Mouse (Mus musculus): ENCODE results near the gene Mfap5. TPM values are rescaled to one million over a fixed set of nuclear protein-coding genes. Genes with fewer than 3 reads are reported as not detected.
"Not testable (repeated sequence)": the region's sequence is repeated elsewhere in the genome, so short reads cannot be mapped to it uniquely, and the experiment has no call there.

Gene Mfap5
- polyA plus RNA-seq, 1 experiment from 2014 or later: 8.8 TPM

- H3K36me3 ChIP-seq (ENCODE audit: control insufficient read depth, insufficient read depth, low read length): no peaks in the 10 kb centered on the region
- ATAC-seq: no peak
- no peak overlapping the region for H3K4me3 ChIP-seq (ENCODE audit: low read length)
- H3K27ac ChIP-seq (ENCODE audit: low read length): no peak overlapping the region
- H3K9me3 ChIP-seq (ENCODE audit: control insufficient read depth, low read length): no peaks in the 10 kb centered on the region
- 0 out of 2 replicates have a peak, but pooled peaks cover 3% of the 10 kb centered on the region for H3K4me1 ChIP-seq (ENCODE audit: control insufficient read depth, insufficient read depth, low read length)
- no peak overlapping the region for H3K4me2 ChIP-seq (ENCODE audit: low read depth, low read length)
- no peaks in the 10 kb centered on the region for H3K27me3 ChIP-seq (replicated peaks; ENCODE audit: control insufficient read depth, insufficient read depth, low read length)
- H3K9ac ChIP-seq (ENCODE audit: low read depth, low read length): no peak overlapping the region
- 88% methylated on average over 9 of the region's 9 CpGs for WGBS
Measured at GRCm38 (mm10) chr6:122565070-122565784, 59.6 kb downstream of the Mfap5 start.

DNA sequence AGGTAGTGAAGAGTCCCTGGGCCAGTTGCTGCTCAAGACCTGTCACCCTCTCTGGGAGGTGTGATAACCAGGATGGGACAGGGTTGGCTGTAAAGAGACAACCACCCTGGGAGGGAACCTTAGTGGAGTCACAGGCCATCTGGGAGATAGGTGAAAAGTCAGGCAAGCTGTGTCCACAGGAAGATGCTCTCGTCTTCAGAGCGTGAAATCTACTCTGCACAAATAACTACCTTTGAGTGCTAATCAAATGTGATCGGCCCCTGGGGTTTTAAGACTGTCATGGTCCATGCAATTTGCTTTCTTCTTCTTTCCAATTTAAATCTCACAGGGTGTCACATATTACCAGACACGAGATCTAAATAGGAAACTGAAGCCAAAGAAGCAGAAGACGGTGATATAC lies 63.5 kb downstream of the Mfap5 start:
- Histone ChIP-seq H3K27me3 (replicated peaks; ENCODE audit: control insufficient read depth, insufficient read depth, low read length) (no peaks in the 10 kb centered on the region), H3K4me2 (ENCODE audit: low read depth, low read length) (no peak overlapping the region), H3K36me3 (ENCODE audit: control insufficient read depth, insufficient read depth, low read length) (no peaks in the 10 kb centered on the region), H3K4me3 (ENCODE audit: low read length) (no peak overlapping the region), H3K27ac (ENCODE audit: low read length) (no peak overlapping the region), H3K9ac (ENCODE audit: low read depth, low read length) (no peak overlapping the region), H3K9me3 (ENCODE audit: control insufficient read depth, low read length) (no peaks in the 10 kb centered on the region), H3K4me1 (ENCODE audit: control insufficient read depth, insufficient read depth, low read length) (peaks cover 3% of the 10 kb centered on the region; the same call in 1 of the 2 replicates)
- 74% methylated on average over 5 of the region's 5 CpGs for WGBS
- ATAC-seq: no peak

GRCm38 (mm10) chr6:122569762-122570161 lies 64.1 kb downstream of the Mfap5 start:
- Histone ChIP-seq H3K27me3 (replicated peaks; ENCODE audit: control insufficient read depth, insufficient read depth, low read length) (no peaks in the 10 kb centered on the region), H3K9me3 (ENCODE audit: control insufficient read depth, low read length) (no peaks in the 10 kb centered on the region), H3K36me3 (ENCODE audit: control insufficient read depth, insufficient read depth, low read length) (no peaks in the 10 kb centered on the region), H3K4me1 (ENCODE audit: control insufficient read depth, insufficient read depth, low read length) (peaks cover 3% of the 10 kb centered on the region; the same call in 1 of the 2 replicates), H3K4me3 (ENCODE audit: low read length) (no peak overlapping the region), H3K9ac (ENCODE audit: low read depth, low read length) (no peak overlapping the region), H3K27ac (ENCODE audit: low read length) (no peak overlapping the region), H3K4me2 (ENCODE audit: low read depth, low read length) (no peak overlapping the region)
- ATAC-seq: no peak
- WGBS: 69% methylated on average over 1 of the region's 1 CpGs

DNA sequence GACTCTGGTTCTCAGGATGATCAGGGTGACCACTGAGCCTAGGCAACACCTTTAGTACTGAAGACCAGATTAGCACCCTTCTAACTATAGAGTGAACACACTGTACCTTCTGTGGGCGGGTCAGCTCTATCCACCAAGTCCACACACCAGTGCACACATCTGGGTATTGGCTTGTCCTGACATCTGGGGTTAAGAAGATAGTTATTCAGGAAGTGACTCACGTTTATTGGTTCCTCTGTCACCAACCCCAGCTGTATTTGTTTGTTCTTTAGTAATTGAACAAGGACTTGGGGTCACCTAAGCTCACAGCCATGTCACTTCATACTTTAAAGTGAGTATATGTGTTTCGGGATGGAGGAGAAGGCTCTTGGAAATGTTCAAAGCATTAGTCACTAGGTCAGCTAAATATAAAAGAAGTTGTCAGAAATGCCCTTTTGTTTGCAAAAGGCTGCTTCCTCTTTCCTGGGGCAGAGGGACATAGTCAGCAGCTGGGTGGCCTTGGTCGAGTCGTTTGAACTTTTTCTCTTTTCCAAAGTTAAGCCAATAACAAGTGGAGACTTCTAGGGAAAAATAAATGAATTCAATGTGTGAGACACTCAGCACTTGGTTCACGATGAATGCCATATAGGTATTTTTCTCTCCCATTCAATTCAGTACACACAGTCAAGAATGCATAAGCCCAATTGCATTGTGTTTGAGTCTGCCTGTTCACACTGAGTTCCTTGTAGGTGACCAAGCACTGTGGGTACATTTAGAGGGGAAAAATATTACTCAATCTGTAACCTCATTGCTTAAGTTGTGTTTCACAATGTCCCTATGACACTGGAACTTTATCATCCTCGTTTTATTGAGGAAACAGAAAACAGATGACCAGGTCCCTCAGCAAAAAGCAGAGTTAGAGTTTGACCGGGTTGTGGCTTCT lies 65.3 kb downstream of the Mfap5 start:
- Histone ChIP-seq H3K27ac (ENCODE audit: low read length) (no peak overlapping the region), H3K9me3 (ENCODE audit: control insufficient read depth, low read length) (no peaks in the 10 kb centered on the region), H3K4me3 (ENCODE audit: low read length) (no peak overlapping the region), H3K4me1 (ENCODE audit: control insufficient read depth, insufficient read depth, low read length) (peaks cover 3% of the 10 kb centered on the region; the same call in 1 of the 2 replicates), H3K9ac (ENCODE audit: low read depth, low read length) (no peak overlapping the region), H3K4me2 (ENCODE audit: low read depth, low read length) (no peak overlapping the region), H3K36me3 (ENCODE audit: control insufficient read depth, insufficient read depth, low read length) (no peaks in the 10 kb centered on the region), H3K27me3 (replicated peaks; ENCODE audit: control insufficient read depth, insufficient read depth, low read length) (no peaks in the 10 kb centered on the region)
- ATAC-seq: peak; percentile 80
- 56% methylated on average over 8 of the region's 8 CpGs for WGBS

- WGBS: 65% methylated on average over 3 of the region's 3 CpGs
- no peak overlapping the region for H3K4me3 ChIP-seq (ENCODE audit: low read length)
- no peak overlapping the region for H3K27ac ChIP-seq (ENCODE audit: low read length)
- no peak overlapping the region for H3K4me2 ChIP-seq (ENCODE audit: low read depth, low read length)
- peaks cover 3% of the 10 kb centered on the region; the same call in 1 of the 2 replicates for H3K4me1 ChIP-seq (ENCODE audit: control insufficient read depth, insufficient read depth, low read length)
- no peak for ATAC-seq
- H3K9ac ChIP-seq (ENCODE audit: low read depth, low read length): no peak overlapping the region
- no peaks in the 10 kb centered on the region for H3K27me3 ChIP-seq (replicated peaks; ENCODE audit: control insufficient read depth, insufficient read depth, low read length)
- H3K9me3 ChIP-seq (ENCODE audit: control insufficient read depth, low read length): no peaks in the 10 kb centered on the region
- no peaks in the 10 kb centered on the region for H3K36me3 ChIP-seq (ENCODE audit: control insufficient read depth, insufficient read depth, low read length)
Measured at GRCm38 (mm10) chr6:122571617-122571959, 65.9 kb downstream of the Mfap5 start.

GRCm38 (mm10) chr6:122575037-122575436 lies 69.4 kb downstream of the Mfap5 start:
- H3K27me3 ChIP-seq (replicated peaks; ENCODE audit: control insufficient read depth, insufficient read depth, low read length); H3K36me3 ChIP-seq (ENCODE audit: control insufficient read depth, insufficient read depth, low read length); H3K27ac ChIP-seq (ENCODE audit: low read length); H3K4me3 ChIP-seq (ENCODE audit: low read length); H3K4me1 ChIP-seq (ENCODE audit: control insufficient read depth, insufficient read depth, low read length); ATAC-seq; H3K9me3 ChIP-seq (ENCODE audit: control insufficient read depth, low read length); H3K4me2 ChIP-seq (ENCODE audit: low read depth, low read length); H3K9ac ChIP-seq (ENCODE audit: low read depth, low read length): not testable (repeated sequence)
- WGBS: 88% methylated on average over 1 of the region's 1 CpGs

DNA sequence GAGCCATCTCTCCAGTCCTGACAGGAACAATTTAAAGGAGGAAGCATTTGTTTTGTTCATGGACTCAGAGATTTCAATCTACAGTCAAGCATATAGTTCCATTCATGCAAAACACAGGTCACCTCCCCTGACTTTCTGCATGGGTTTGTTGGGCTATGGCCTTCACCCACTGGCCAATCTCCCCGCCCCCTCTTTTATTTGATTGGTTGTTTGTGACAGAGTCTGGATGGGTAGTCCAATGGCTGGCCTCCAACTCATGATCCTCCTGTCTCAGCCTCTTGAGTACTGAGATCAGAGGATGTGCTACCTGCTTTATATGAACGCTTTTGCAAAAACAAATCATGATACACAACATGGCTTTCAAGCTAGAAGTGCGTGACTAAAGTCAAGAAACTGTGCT lies 71.4 kb downstream of the Mfap5 start:
- H3K27me3 ChIP-seq (replicated peaks; ENCODE audit: control insufficient read depth, insufficient read depth, low read length): no peaks in the 10 kb centered on the region
- no peak for ATAC-seq
- no peaks in the 10 kb centered on the region for H3K9me3 ChIP-seq (ENCODE audit: control insufficient read depth, low read length)
- H3K9ac ChIP-seq (ENCODE audit: low read depth, low read length): no peak overlapping the region
- no peak overlapping the region for H3K27ac ChIP-seq (ENCODE audit: low read length)
- H3K4me3 ChIP-seq (ENCODE audit: low read length): no peak overlapping the region
- no peak overlapping the region for H3K4me2 ChIP-seq (ENCODE audit: low read depth, low read length)
- WGBS: 91% methylated on average over 3 of the region's 3 CpGs
- H3K36me3 ChIP-seq (ENCODE audit: control insufficient read depth, insufficient read depth, low read length): no peaks in the 10 kb centered on the region
- no peaks in the 10 kb centered on the region for H3K4me1 ChIP-seq (ENCODE audit: control insufficient read depth, insufficient read depth, low read length)

Other genes starting within 250 kb of the Mfap5 start
- not detected in 2 replicates for gene Klrg1, start 223.0 kb upstream of the Mfap5 start, polyA plus RNA-seq (2015; fragmentation: Nextera tagmentation; extraction: Ambion mirVana)
- gene M6pr, start 197.1 kb upstream of the Mfap5 start, polyA plus RNA-seq (2015; fragmentation: Nextera tagmentation; extraction: Ambion mirVana): 142 and 147 TPM in 2 replicates
- 7.2 and 7.4 TPM in 2 replicates for gene Phc1, start 165.3 kb upstream of the Mfap5 start, polyA plus RNA-seq (2015; fragmentation: Nextera tagmentation; extraction: Ambion mirVana)
- 3.5 and 3.7 TPM in 2 replicates for gene Rimklb, start 7.1 kb upstream of the Mfap5 start, polyA plus RNA-seq (2015; fragmentation: Nextera tagmentation; extraction: Ambion mirVana)
- not detected in 2 replicates for gene Aicda, start 48.0 kb downstream of the Mfap5 start, polyA plus RNA-seq (2015; fragmentation: Nextera tagmentation; extraction: Ambion mirVana)
- gene Apobec1, start 96.6 kb downstream of the Mfap5 start, polyA plus RNA-seq (2015; fragmentation: Nextera tagmentation; extraction: Ambion mirVana): 9.1 and 12.5 TPM in 2 replicates
- 0.06 and 0.13 TPM in 2 replicates for gene Gdf3, start 104.2 kb downstream of the Mfap5 start, polyA plus RNA-seq (2015; fragmentation: Nextera tagmentation; extraction: Ambion mirVana)
- not detected in 2 replicates for gene Dppa3, start 120.6 kb downstream of the Mfap5 start, polyA plus RNA-seq (2015; fragmentation: Nextera tagmentation; extraction: Ambion mirVana)
- gene Nanog, start 201.6 kb downstream of the Mfap5 start, polyA plus RNA-seq (2015; fragmentation: Nextera tagmentation; extraction: Ambion mirVana): 0.06 and 0.18 TPM in 2 replicates